Mouse (Mus musculus): ENCODE data around the gene Gabpb2.
A peak's percentile ranks its signal among the peaks of the same experiment; 100 is the strongest.
"Not testable (repeated sequence)": the region's sequence is repeated elsewhere in the genome, so short reads cannot be mapped to it uniquely, and the experiment has no call there.

Gene Gabpb2

GRCm38 (mm10) chr3:95159987-95160963, 57.4 kb downstream of the Gabpb2 start, which contains the start of gene Sema6c:
Gene Sema6c, plus strand, starts transcription at chr3:95160457.
- DNase-seq (ENCODE audit: low spot score): peak; percentile 74

- no peak for DNase-seq (ENCODE audit: low spot score)
Observed at GRCm38 (mm10) chr3:95159511-95159986, 58.2 kb downstream of the Gabpb2 start.

GRCm38 (mm10) chr3:95153874-95154273, 63.8 kb downstream of the Gabpb2 start:
- DNase-seq (ENCODE audit: low spot score): no peak

- no peak for DNase-seq (ENCODE audit: low spot score)
Observed at GRCm38 (mm10) chr3:95147924-95148323, 69.8 kb downstream of the Gabpb2 start.

- peak; percentile 87 for DNase-seq (ENCODE audit: low spot score)
Observed at GRCm38 (mm10) chr3:95142617-95143011, 75.1 kb downstream of the Gabpb2 start.

- no peak for DNase-seq (ENCODE audit: low spot score)
Observed at GRCm38 (mm10) chr3:95141952-95142616, 75.6 kb downstream of the Gabpb2 start, which contains the start of gene Tnfaip8l2. Gene Tnfaip8l2, minus strand, starts transcription at chr3:95142360.

GRCm38 (mm10) chr3:95141474-95141873, 76.2 kb downstream of the Gabpb2 start:
- no peak for DNase-seq (ENCODE audit: low spot score)

- DNase-seq (ENCODE audit: low spot score): no peak
Observed at GRCm38 (mm10) chr3:95140795-95141194, 76.9 kb downstream of the Gabpb2 start.

- no peak for DNase-seq (ENCODE audit: low spot score)
Observed at GRCm38 (mm10) chr3:95140289-95140595, 77.5 kb downstream of the Gabpb2 start.

GRCm38 (mm10) chr3:95139586-95140288, 78.0 kb downstream of the Gabpb2 start:
- DNase-seq (ENCODE audit: low spot score): no peak

- DNase-seq (ENCODE audit: low spot score): no peak
Observed at GRCm38 (mm10) chr3:95136336-95136735, 81.4 kb downstream of the Gabpb2 start.

GRCm38 (mm10) chr3:95135433-95136052, 82.2 kb downstream of the Gabpb2 start:
- no peak for DNase-seq (ENCODE audit: low spot score)

- DNase-seq (ENCODE audit: low spot score): peak; percentile 40
Observed at GRCm38 (mm10) chr3:95135023-95135422, 82.7 kb downstream of the Gabpb2 start.

GRCm38 (mm10) chr3:95134133-95134532, 83.6 kb downstream of the Gabpb2 start:
- DNase-seq (ENCODE audit: low spot score): not testable (repeated sequence)

- DNase-seq (ENCODE audit: low spot score): peak; percentile 70
Observed at GRCm38 (mm10) chr3:95133680-95134101, 84.0 kb downstream of the Gabpb2 start, which contains the start of the genes Scnm1 and Lysmd1. Gene Scnm1, minus strand, starts transcription at chr3:95134011. Gene Lysmd1, plus strand, starts transcription at chr3:95134088.

- DNase-seq (ENCODE audit: low spot score): no peak
Observed at GRCm38 (mm10) chr3:95133176-95133575, 84.5 kb downstream of the Gabpb2 start.

GRCm38 (mm10) chr3:95132389-95132788, 85.3 kb downstream of the Gabpb2 start:
- DNase-seq (ENCODE audit: low spot score): not testable (repeated sequence)
